Mouse (Mus musculus) ovary, adult 2 months (tissue): ENCODE measurements around the gene Atp1a4. TPM values are rescaled to one million over a fixed set of nuclear protein-coding genes. Genes with fewer than 3 reads are reported as not detected.

Source experiments
- polyA plus RNA-seq: library from polyadenylated mRNA; depleted of rRNA; stranded (reverse); fragments of >200 nt; gene quantifications from 2 replicates; pipeline ENCODE4 v1.2.3, GENCODE M21; 2012; rRNA removed

Atp1a4 gene
- 0.09 and 0.45 TPM in 2 replicates for polyA plus RNA-seq

GRCm38 (mm10) chr1:172258314-172258713, at the start of gene Atp1a4:
Gene Atp1a4, minus strand, starts transcription at chr1:172258414.

GRCm38 (mm10) chr1:172297611-172298537, 39.7 kb upstream of the Atp1a4 start, which contains the start of gene Atp1a2:
Gene Atp1a2, minus strand, starts transcription at chr1:172298064.

GRCm38 (mm10) chr1:172261477-172262078, 3.4 kb upstream of the Atp1a4 start, which contains the start of gene Igsf8:
Gene Igsf8, plus strand, starts transcription at chr1:172261641.

DNA sequence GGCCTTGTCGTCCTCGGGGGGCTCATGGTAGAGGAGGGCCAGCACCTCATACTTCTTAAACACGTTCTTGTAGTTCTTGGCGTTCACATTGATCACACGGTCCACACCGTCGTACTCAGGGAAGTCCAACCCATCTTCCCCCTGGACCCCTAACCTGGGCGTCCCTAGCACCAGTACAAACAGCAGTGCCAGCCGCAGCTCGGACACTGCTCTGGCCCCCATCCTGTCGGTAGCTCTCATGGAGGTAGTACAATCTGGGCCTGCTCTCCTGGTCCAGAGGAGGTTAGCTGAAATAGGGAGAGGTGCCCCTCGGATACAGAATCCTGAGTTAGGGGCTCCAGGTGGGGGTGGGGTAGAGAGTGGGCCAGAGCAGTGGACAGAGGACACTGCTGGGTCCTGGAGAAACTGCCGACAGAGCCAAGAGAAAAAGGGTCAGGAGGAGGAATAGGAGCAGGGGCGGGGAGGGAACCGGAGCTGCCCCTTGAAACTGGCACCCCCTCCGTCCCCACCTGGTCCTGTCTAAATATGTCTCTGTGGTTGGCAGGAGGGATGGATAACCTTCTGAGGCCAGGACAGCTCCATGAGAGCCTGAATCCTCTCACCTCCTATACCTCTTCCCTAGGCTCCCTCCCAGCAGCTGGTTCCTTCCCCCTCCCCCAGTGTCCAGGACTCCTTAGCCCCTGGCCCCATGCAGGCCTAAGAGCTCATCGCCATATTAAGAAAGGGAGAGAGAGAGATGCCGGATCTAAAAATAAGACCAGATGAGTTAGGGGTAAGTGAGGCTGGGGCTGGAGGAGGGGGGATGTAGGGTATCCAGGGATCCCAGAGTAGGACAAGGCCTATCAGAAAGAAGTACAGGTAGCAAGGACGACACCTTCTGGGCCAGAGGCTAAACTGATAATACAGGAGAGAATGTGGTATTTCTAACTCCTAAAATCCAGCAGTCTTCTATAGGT, 38.5 kb downstream of the Atp1a4 start, which contains the start of gene Casq1:
Gene Casq1 (minus strand): TSS at position 418 of the 956 bp plus-strand sequence.

DNA sequence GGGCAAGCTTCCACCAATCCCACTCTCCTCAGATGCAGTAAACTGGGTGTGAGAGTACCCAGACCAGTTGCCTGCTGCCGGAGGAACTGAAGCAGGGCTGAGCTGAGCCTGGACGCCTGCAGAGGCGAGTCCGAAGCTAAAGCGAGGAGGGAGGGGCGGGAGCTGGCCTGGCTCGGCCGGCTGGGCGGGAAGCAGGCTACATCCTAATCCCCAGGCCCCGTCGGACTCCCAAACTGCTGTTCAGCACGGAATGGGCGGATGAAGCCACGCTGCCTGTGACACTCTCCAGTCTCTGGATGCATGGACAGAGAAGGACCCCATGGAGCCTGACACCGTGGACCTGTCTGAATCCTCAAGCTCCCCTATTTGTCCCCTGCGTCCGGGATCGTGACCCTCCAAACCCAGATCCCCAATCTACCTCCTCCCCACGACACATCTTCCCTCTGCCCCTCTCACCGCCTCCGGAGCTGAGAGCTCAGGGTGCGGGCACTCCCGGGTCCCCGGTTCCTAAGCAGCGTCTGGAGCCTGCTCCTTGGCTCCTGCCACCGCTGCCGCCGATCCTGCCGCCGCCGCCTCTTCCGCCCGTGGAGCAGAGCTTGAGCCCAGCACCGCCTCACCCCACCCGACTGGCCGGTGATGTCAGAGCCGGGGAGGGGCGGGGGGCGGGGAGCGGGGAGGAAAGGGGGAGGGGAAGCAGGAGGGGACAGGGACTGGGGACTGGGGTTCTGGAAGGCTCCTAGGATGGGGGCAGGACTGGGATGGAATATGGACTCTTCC, 51.9 kb downstream of the Atp1a4 start, which contains the start of gene Pea15a:
Gene Pea15a (minus strand): TSS at position 664 of the 777 bp plus-strand sequence.

Other genes with a start within 250 kb of the Atp1a4 start
- 13.3 and 18.3 TPM in 2 replicates for gene Vangl2, start 230.0 kb downstream of the Atp1a4 start, polyA plus RNA-seq
- gene Nhlh1, start 200.8 kb downstream of the Atp1a4 start, polyA plus RNA-seq: not detected in 2 replicates
- gene Copa, start 175.9 kb downstream of the Atp1a4 start, polyA plus RNA-seq: 23.4 and 26.6 TPM in 2 replicates
- 112 and 126 TPM in 2 replicates for gene Ncstn, start 175.6 kb downstream of the Atp1a4 start, polyA plus RNA-seq
- gene Pex19, start 131.7 kb downstream of the Atp1a4 start, polyA plus RNA-seq: 82.2 and 100.0 TPM in 2 replicates
- 91.8 and 97.8 TPM in 2 replicates for gene Dcaf8, start 110.3 kb downstream of the Atp1a4 start, polyA plus RNA-seq
- 57.2 and 67.0 TPM in 2 replicates for gene Pea15a, start 51.6 kb downstream of the Atp1a4 start, polyA plus RNA-seq
- 5.3 and 6.4 TPM in 2 replicates for gene Casq1, start 38.5 kb downstream of the Atp1a4 start, polyA plus RNA-seq
- 327 and 349 TPM in 2 replicates for gene Igsf8, start 3.2 kb upstream of the Atp1a4 start, polyA plus RNA-seq
- gene Atp1a2, start 39.6 kb upstream of the Atp1a4 start, polyA plus RNA-seq: 36.8 and 41.8 TPM in 2 replicates
- gene Kcnj9, start 70.9 kb upstream of the Atp1a4 start, polyA plus RNA-seq: 0.23 and 0.35 TPM in 2 replicates
- gene Kcnj10, start 82.8 kb upstream of the Atp1a4 start, polyA plus RNA-seq: 0.27 and 0.58 TPM in 2 replicates
- gene Pigm, start 118.1 kb upstream of the Atp1a4 start, polyA plus RNA-seq: 12.9 and 13.4 TPM in 2 replicates
- gene Slamf9, start 216.9 kb upstream of the Atp1a4 start, polyA plus RNA-seq: 5.0 and 5.8 TPM in 2 replicates
- 19.2 and 22.5 TPM in 2 replicates for gene Igsf9, start 223.4 kb upstream of the Atp1a4 start, polyA plus RNA-seq
- 181 and 242 TPM in 2 replicates for gene Tagln2, start 241.6 kb upstream of the Atp1a4 start, polyA plus RNA-seq